Mouse (Mus musculus) olfactory bulb, adult 2 months (tissue): ENCODE data around the gene Ctrb1. TPM values are rescaled to one million over a fixed set of nuclear protein-coding genes. Genes with fewer than 3 reads are reported as not detected.
A peak's percentile ranks its signal among the peaks of the same experiment; 100 is the strongest.
"Not testable (repeated sequence)": the region's sequence is repeated elsewhere in the genome, so short reads cannot be mapped to it uniquely, and the experiment has no call there.

Experiments
- H3K27ac ChIP-seq: fragments of 200-500 bp; 2 replicates; pipeline ENCODE4 v1.5.1; 2012; ENCODE audit warnings: low read depth, low read length; ENCODE audit not compliant: insufficient read depth
- H3K4me1 ChIP-seq: fragments of 200-500 bp; 2 replicates; pipeline ENCODE4 v1.6.1; 2012; ENCODE audit warnings: low read length; ENCODE audit not compliant: control insufficient read depth, insufficient read depth
- H3K4me3 ChIP-seq: fragments of 200-500 bp; 2 replicates; pipeline ENCODE4 v1.5.1; 2012; ENCODE audit warnings: mild to moderate bottlenecking, low read depth, low read length, moderate library complexity; ENCODE audit not compliant: insufficient read depth
- CTCF ChIP-seq: fragments of 200-500 bp; IDR thresholded peaks from 2 replicates; pipeline ENCODE4 v1.5.1; 2012; ENCODE audit warnings: low read depth, mild to moderate bottlenecking, low read length, moderate library complexity; ENCODE audit not compliant: insufficient read depth
- POLR2A ChIP-seq: fragments of 200-500 bp; IDR thresholded peaks from 2 replicates; pipeline ENCODE4 v1.6.1; 2012; ENCODE audit warnings: mild to moderate bottlenecking, low read depth, low read length, moderate library complexity; ENCODE audit not compliant: insufficient read depth
- WGBS: fragments of 180-500 bp; shearing (Covaris S2); methylation state at CpG from one replicate; pipeline ENCODE4 v1.1.7; 2018; 5-methylcytosine and 5-hydroxymethylcytosine counted together
- polyA plus RNA-seq: library from polyadenylated mRNA; stranded (reverse); fragments of >200 nt; gene quantifications from 2 replicates; pipeline ENCODE4 v1.2.4, GENCODE M21; 2012; ENCODE audit warnings: low replicate concordance; ENCODE audit not compliant: missing spikeins, insufficient read depth, insufficient read length

Gene Ctrb1
- polyA plus RNA-seq, 1 experiment, result not detected

- 85% methylated on average over 8 of the region's 8 CpGs for WGBS
- Histone ChIP-seq H3K27ac (no peak overlapping the region), H3K4me3 (no peak overlapping the region), H3K4me1 (no peaks in the 10 kb centered on the region)
- TF ChIP-seq POLR2A (no peak), CTCF (no peak)
Observed at GRCm38 (mm10) chr8:111676237-111676636, 14.6 kb downstream of the Ctrb1 start.

DNA sequence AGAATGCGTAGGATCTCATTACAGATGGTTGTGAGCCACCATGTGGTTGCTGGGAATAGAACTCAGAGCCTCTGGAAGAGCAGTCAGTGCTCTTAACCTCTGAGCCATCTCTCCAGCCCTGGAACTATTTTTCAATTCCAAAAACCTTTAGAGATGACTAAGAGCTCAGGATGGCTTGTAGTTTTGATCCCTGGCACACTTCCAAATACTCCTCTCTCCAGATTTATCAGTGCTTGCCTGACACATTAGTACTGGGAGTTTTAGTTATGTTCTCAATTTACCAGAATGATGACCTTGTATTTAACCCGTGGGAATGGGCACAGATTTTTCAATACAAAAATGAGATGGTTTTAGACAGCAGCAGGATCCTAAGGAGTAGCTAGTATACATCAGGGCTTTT is 24.1 kb downstream of the Ctrb1 start:
- Histone ChIP-seq H3K4me1 (no peaks in the 10 kb centered on the region), H3K27ac (no peak overlapping the region), H3K4me3 (no peak overlapping the region)
- WGBS, result 89% methylated on average over 2 of the region's 2 CpGs
- TF ChIP-seq POLR2A, result no peak
- no peak for TF ChIP-seq CTCF

GRCm38 (mm10) chr8:111662473-111662872 is 28.3 kb downstream of the Ctrb1 start:
- TF ChIP-seq CTCF, result peak; percentile 36; the same call in 1 of the 2 replicates
- no peak for TF ChIP-seq POLR2A
- H3K4me3 ChIP-seq, result no peak overlapping the region
- peaks cover 2% of the 10 kb centered on the region for H3K4me1 ChIP-seq
- 87% methylated on average over 3 of the region's 3 CpGs for WGBS
- no peak overlapping the region for H3K27ac ChIP-seq

GRCm38 (mm10) chr8:111658819-111659423 is 31.9 kb downstream of the Ctrb1 start:
- TF ChIP-seq POLR2A (no peak), CTCF (no peak)
- no peak overlapping the region for H3K4me3 ChIP-seq
- H3K4me1 ChIP-seq, result peaks cover 2% of the 10 kb centered on the region
- no peak overlapping the region for H3K27ac ChIP-seq
- 61% methylated on average over 6 of the region's 6 CpGs for WGBS

DNA sequence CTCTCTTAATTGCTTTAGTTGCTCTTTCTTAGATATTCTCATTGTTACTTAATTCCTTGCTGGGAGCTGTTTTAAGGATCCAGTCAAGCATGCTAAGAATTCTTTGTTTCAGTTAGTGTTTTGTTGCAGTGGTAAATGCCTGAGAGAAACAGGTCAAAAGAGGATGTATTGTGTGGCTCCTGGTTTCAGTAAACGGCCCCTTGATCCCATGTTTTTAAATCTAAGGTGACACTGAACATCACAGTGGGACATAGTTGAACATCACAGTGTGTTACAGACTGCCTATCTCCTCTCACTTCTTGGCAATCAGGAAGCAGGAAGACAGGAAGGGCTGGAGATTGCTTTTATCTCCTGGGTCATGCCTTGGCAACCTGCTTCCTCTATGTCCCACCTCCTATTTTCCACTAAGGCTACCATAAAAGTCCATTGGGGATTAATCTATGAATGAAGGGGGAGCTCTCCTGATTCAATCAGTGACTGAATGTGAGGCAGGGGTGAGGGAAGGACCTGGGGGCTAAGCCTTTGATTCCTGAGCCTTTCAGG is 33.4 kb downstream of the Ctrb1 start:
- TF ChIP-seq CTCF (no peak), POLR2A (no peak)
- no peak overlapping the region for H3K4me3 ChIP-seq
- peaks cover 2% of the 10 kb centered on the region for H3K4me1 ChIP-seq
- WGBS, result 31% methylated on average over 1 of the region's 1 CpGs
- H3K27ac ChIP-seq, result no peak overlapping the region; the same call in 1 of the 2 replicates

DNA sequence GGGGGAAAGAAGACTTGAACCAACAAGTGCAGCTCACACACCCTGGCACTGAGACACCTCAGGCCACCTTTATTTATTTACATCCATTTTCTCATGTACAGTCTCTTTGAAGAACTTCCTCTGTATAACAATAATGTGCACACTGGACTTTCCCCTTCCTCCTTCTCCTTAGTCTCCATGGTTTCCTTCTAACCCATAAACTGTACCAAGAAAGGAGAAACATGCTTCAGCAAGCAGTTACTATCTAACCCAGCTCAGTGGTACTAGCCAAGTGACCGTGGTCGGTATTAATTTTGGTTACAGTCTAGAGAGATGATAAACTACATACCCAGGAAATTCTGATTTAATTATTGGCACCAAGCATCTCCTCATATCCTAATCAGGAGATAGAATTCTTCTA is 37.3 kb downstream of the Ctrb1 start:
- WGBS, result 87% methylated on average over 2 of the region's 2 CpGs
- H3K4me3 ChIP-seq, result no peak overlapping the region
- no peak overlapping the region for H3K27ac ChIP-seq
- TF ChIP-seq CTCF, result no peak
- TF ChIP-seq POLR2A, result no peak
- peaks cover 7% of the 10 kb centered on the region for H3K4me1 ChIP-seq

- Histone ChIP-seq H3K4me3 (no peak overlapping the region), H3K27ac (no peak overlapping the region), H3K4me1 (peaks cover 5% of the 10 kb centered on the region; the same call in 1 of the 2 replicates)
- WGBS, result 69% methylated on average over 3 of the region's 3 CpGs
- TF ChIP-seq POLR2A (no peak), CTCF (no peak)
Observed at GRCm38 (mm10) chr8:111650651-111651050, 40.2 kb downstream of the Ctrb1 start.

DNA sequence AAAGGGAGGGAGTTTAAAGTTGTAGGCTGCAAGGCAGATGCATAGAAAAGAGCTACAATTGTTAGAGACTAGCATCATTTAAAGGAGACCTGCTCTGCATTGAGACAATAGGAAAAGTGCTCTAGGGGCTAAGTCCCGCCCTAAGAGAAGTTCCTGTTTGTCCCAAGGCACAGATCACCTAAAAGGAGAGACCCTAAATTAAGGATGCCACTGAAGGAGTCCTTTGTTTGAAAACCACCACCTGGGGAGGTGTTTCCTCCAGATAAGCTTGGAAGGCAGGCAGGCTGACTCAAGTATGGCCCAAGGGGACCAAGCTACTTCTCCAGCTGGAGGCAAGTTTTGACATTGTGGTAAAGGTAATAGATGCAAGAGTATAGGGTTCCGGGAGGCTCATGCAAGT is 42.0 kb downstream of the Ctrb1 start:
- WGBS, result 86% methylated on average over 2 of the region's 2 CpGs
- no peak overlapping the region for H3K27ac ChIP-seq
- TF ChIP-seq CTCF (no peak), POLR2A (no peak)
- peaks cover 5% of the 10 kb centered on the region; the same call in 1 of the 2 replicates for H3K4me1 ChIP-seq
- no peak overlapping the region for H3K4me3 ChIP-seq

- no peak overlapping the region for H3K4me3 ChIP-seq
- peaks cover 5% of the 10 kb centered on the region; the same call in 1 of the 2 replicates for H3K4me1 ChIP-seq
- TF ChIP-seq POLR2A (no peak), CTCF (no peak)
- H3K27ac ChIP-seq, result no peak overlapping the region
- WGBS, result 95% methylated on average over 8 of the region's 8 CpGs
Observed at GRCm38 (mm10) chr8:111645715-111646114, 45.1 kb downstream of the Ctrb1 start.

GRCm38 (mm10) chr8:111644286-111645051 is 46.3 kb downstream of the Ctrb1 start:
- 37% methylated on average over 12 of the region's 12 CpGs for WGBS
- peak overlapping the region; percentile 60 for H3K4me3 ChIP-seq
- H3K4me1 ChIP-seq, H3K27ac ChIP-seq: not testable (repeated sequence)
